Mouse (Mus musculus) CH12.LX (cell line): ENCODE measurements around the gene Lmf2. TPM values are rescaled to one million over a fixed set of nuclear protein-coding genes. Genes with fewer than 3 reads are reported as not detected.

Experiments
- DNase-seq: peaks from one replicate; pipeline ENCODE4 v3.0.0-alpha.2; 2013; ENCODE audit errors: extremely low read depth
- H3K27ac ChIP-seq: 2 replicates; pipeline ENCODE4 v1.5.1; 2012; ENCODE audit warnings: low read depth, mild to moderate bottlenecking, control low read depth, moderate library complexity; ENCODE audit not compliant: insufficient read depth
- H3K27me3 ChIP-seq: replicated peaks from 2 replicates; pipeline ENCODE3; 2012; ENCODE audit warnings: inconsistent platforms
- H3K36me3 ChIP-seq, 2 experiments: replicated peaks in 1 of 2; 2 replicates each; pipeline versions ENCODE3 to v1.6.1; 2012; ENCODE audit warnings: inconsistent platforms in 1 of 2, low read length in 1 of 2, mild to moderate bottlenecking in 1 of 2, mixed read lengths in 1 of 2, moderate library complexity in 1 of 2; ENCODE audit not compliant: control insufficient read depth in 1 of 2, insufficient read depth in 1 of 2
- H3K4me1 ChIP-seq, 2 experiments: 2 replicates each; pipeline ENCODE4 v1.6.1; 2012; ENCODE audit warnings: inconsistent platforms in 1 of 2, moderate library complexity in 1 of 2; ENCODE audit not compliant: insufficient read depth in 2 of 2, control insufficient read depth in 1 of 2
- H3K4me2 ChIP-seq: 2 replicates; pipeline ENCODE4 v1.6.1; 2012; ENCODE audit warnings: low read depth, mild to moderate bottlenecking, control low read depth; ENCODE audit not compliant: poor library complexity, insufficient read depth, severe bottlenecking
- H3K4me3 ChIP-seq, 3 experiments: fragments of 150-350 bp in 1 of 3; sonication (generic) in 1 of 3; replicated peaks in 1 of 3; 2 replicates each; pipeline versions ENCODE3 to v1.5.1; 2011 to 2012; ENCODE audit warnings: low read depth in 2 of 3, low read length in 2 of 3, mild to moderate bottlenecking in 2 of 3, moderate library complexity in 2 of 3, control low read depth in 1 of 3, improper control_type of control experiment in 1 of 3, inconsistent platforms in 1 of 3, mixed read lengths in 1 of 3; ENCODE audit not compliant: poor library complexity in 1 of 3
- H3K79me2 ChIP-seq: replicated peaks from 2 replicates; pipeline ENCODE4 v1.6.1; 2012; ENCODE audit warnings: mild to moderate bottlenecking, moderate library complexity; ENCODE audit not compliant: control insufficient read depth, poor library complexity, insufficient read depth, severe bottlenecking; ENCODE audit errors: extremely low read depth
- H3K9ac ChIP-seq: 2 replicates; pipeline ENCODE4 v1.6.1; 2012; ENCODE audit warnings: low read depth, mild to moderate bottlenecking, control low read depth, moderate library complexity; ENCODE audit not compliant: insufficient read depth
- H3K9me3 ChIP-seq: replicated peaks from 2 replicates; pipeline ENCODE3; 2012; ENCODE audit warnings: low read length, inconsistent platforms, mixed read lengths
- BHLHE40 ChIP-seq: IDR thresholded peaks from 2 replicates; pipeline ENCODE4 v1.6.1; 2011; ENCODE audit warnings: mild to moderate bottlenecking, low read depth, low read length, improper control_type of control experiment
- CHD1 ChIP-seq: IDR thresholded peaks from 2 replicates; pipeline ENCODE4 v1.6.1; 2012; ENCODE audit warnings: low read depth, low read length, improper control_type of control experiment, inconsistent platforms
- CHD2 ChIP-seq: IDR thresholded peaks from 2 replicates; pipeline ENCODE4 v1.6.1; 2011; ENCODE audit warnings: low read length, improper control_type of control experiment
- CTCF ChIP-seq, 2 experiments: IDR thresholded peaks in 1 of 2; conservative IDR thresholded peaks in 1 of 2; 2 replicates each; pipeline ENCODE4 v1.5.1; 2011 to 2012; ENCODE audit warnings: low read depth in 2 of 2, low read length in 2 of 2, improper control_type of control experiment in 1 of 2, inconsistent platforms in 1 of 2, mild to moderate bottlenecking in 1 of 2, moderate library complexity in 1 of 2
- ELF1 ChIP-seq: IDR thresholded peaks from 2 replicates; pipeline ENCODE4 v1.6.1; 2014; ENCODE audit warnings: low read depth, mild to moderate bottlenecking, inconsistent platforms, low read length, improper control_type of control experiment
- EP300 ChIP-seq: IDR thresholded peaks from 2 replicates; pipeline ENCODE4 v1.6.1; 2011; ENCODE audit warnings: low read length, improper control_type of control experiment
- ETS1 ChIP-seq: conservative IDR thresholded peaks from 2 replicates; pipeline ENCODE4 v1.6.1; 2012; ENCODE audit warnings: low read depth, mild to moderate bottlenecking, inconsistent platforms, low read length, improper control_type of control experiment, moderate library complexity
- GABPA ChIP-seq: IDR thresholded peaks from 2 replicates; pipeline ENCODE4 v1.6.1; 2012; ENCODE audit warnings: low read depth, low read length, improper control_type of control experiment, inconsistent platforms; ENCODE audit not compliant: insufficient replicate concordance
- HCFC1 ChIP-seq: IDR thresholded peaks from 2 replicates; pipeline ENCODE4 v1.6.1; 2012; ENCODE audit warnings: low read depth, mild to moderate bottlenecking, inconsistent platforms, low read length, improper control_type of control experiment
- IRF4 ChIP-seq: IDR thresholded peaks from 2 replicates; pipeline ENCODE4 v1.6.1; 2014; ENCODE audit warnings: low read depth, mild to moderate bottlenecking, inconsistent platforms, low read length, improper control_type of control experiment
- JUN ChIP-seq: IDR thresholded peaks from 2 replicates; pipeline ENCODE4 v1.6.1; 2011; ENCODE audit warnings: low read depth, mild to moderate bottlenecking, low read length, improper control_type of control experiment, moderate library complexity; ENCODE audit not compliant: insufficient read depth
- JUND ChIP-seq: conservative IDR thresholded peaks from 2 replicates; pipeline ENCODE4 v1.6.1; 2011; ENCODE audit warnings: low read depth, low read length, improper control_type of control experiment
- KAT2A ChIP-seq: IDR thresholded peaks from 2 replicates; pipeline ENCODE4 v1.6.1; 2012; ENCODE audit warnings: low read length, improper control_type of control experiment, inconsistent platforms; ENCODE audit not compliant: insufficient replicate concordance
- MAFK ChIP-seq: IDR thresholded peaks from 2 replicates; pipeline ENCODE4 v1.6.1; 2011; ENCODE audit warnings: low read length, improper control_type of control experiment; ENCODE audit not compliant: insufficient replicate concordance
- MAX ChIP-seq: IDR thresholded peaks from 2 replicates; pipeline ENCODE4 v1.6.1; 2011; ENCODE audit warnings: low read length, improper control_type of control experiment
- MAZ ChIP-seq: IDR thresholded peaks from 2 replicates; pipeline ENCODE4 v1.6.1; 2012; ENCODE audit warnings: low read depth, mild to moderate bottlenecking, inconsistent platforms, low read length, improper control_type of control experiment, moderate library complexity
- MEF2A ChIP-seq: IDR thresholded peaks from 2 replicates; pipeline ENCODE4 v1.6.1; 2014; ENCODE audit warnings: low read depth, mild to moderate bottlenecking, inconsistent platforms, low read length, improper control_type of control experiment, borderline replicate concordance
- MXI1 ChIP-seq: IDR thresholded peaks from 2 replicates; pipeline ENCODE4 v1.6.1; 2011; ENCODE audit warnings: mild to moderate bottlenecking, low read depth, low read length, improper control_type of control experiment
- MYC ChIP-seq: IDR thresholded peaks from 2 replicates; pipeline ENCODE4 v1.6.1; 2011; ENCODE audit warnings: low read depth, mild to moderate bottlenecking, improper control_type of control experiment, low read length
- NELFE ChIP-seq: IDR thresholded peaks from 2 replicates; pipeline ENCODE4 v1.6.1; 2011; ENCODE audit warnings: low read depth, low read length, improper control_type of control experiment
- NRF1 ChIP-seq: IDR thresholded peaks from 2 replicates; pipeline ENCODE4 v1.6.1; 2014; ENCODE audit warnings: low read depth, mild to moderate bottlenecking, inconsistent platforms, low read length, improper control_type of control experiment, moderate library complexity
- PAX5 ChIP-seq: IDR thresholded peaks from 2 replicates; pipeline ENCODE4 v1.6.1; 2012; ENCODE audit warnings: low read length, inconsistent platforms, mixed read lengths
- POLR2A ChIP-seq: IDR thresholded peaks from 2 replicates; pipeline ENCODE4 v1.6.1; 2011; ENCODE audit warnings: low read depth, mild to moderate bottlenecking, improper control_type of control experiment, low read length
- POLR2AphosphoS2 ChIP-seq: IDR thresholded peaks from 2 replicates; pipeline ENCODE4 v1.6.1; 2011; ENCODE audit warnings: low read depth, low read length, improper control_type of control experiment
- RAD21 ChIP-seq: IDR thresholded peaks from 2 replicates; pipeline ENCODE4 v1.6.1; 2011; ENCODE audit warnings: low read depth, mild to moderate bottlenecking, low read length, improper control_type of control experiment, moderate library complexity
- RCOR1 ChIP-seq: conservative IDR thresholded peaks from 2 replicates; pipeline ENCODE4 v1.6.1; 2012; ENCODE audit warnings: low read depth, mild to moderate bottlenecking, inconsistent platforms, low read length, improper control_type of control experiment
- SIN3A ChIP-seq: IDR thresholded peaks from 2 replicates; pipeline ENCODE4 v1.6.1; 2012; ENCODE audit warnings: low read length, improper control_type of control experiment, inconsistent platforms
- SMC3 ChIP-seq: IDR thresholded peaks from 2 replicates; pipeline ENCODE4 v1.6.1; 2011; ENCODE audit warnings: low read depth, low read length, improper control_type of control experiment
- TBP ChIP-seq: conservative IDR thresholded peaks from 2 replicates; pipeline ENCODE4 v1.6.1; 2011; ENCODE audit warnings: low read depth, low read length, improper control_type of control experiment
- TCF12 ChIP-seq: IDR thresholded peaks from 2 replicates; pipeline ENCODE4 v1.6.1; 2014; ENCODE audit warnings: low read depth, mild to moderate bottlenecking, inconsistent platforms, low read length, improper control_type of control experiment
- UBTF ChIP-seq: IDR thresholded peaks from 2 replicates; pipeline ENCODE4 v1.6.1; 2012; ENCODE audit warnings: low read depth, mild to moderate bottlenecking, inconsistent platforms, low read length, improper control_type of control experiment, moderate library complexity
- USF1 ChIP-seq: IDR thresholded peaks from 2 replicates; pipeline ENCODE4 v1.6.1; 2014; ENCODE audit warnings: low read depth, mild to moderate bottlenecking, inconsistent platforms, low read length, improper control_type of control experiment
- USF2 ChIP-seq: conservative IDR thresholded peaks from 2 replicates; pipeline ENCODE4 v1.6.1; 2011; ENCODE audit warnings: low read depth, low read length, improper control_type of control experiment
- ZC3H11A ChIP-seq: IDR thresholded peaks from 2 replicates; pipeline ENCODE4 v1.6.1; 2012; ENCODE audit warnings: low read depth, mild to moderate bottlenecking, inconsistent platforms, low read length, improper control_type of control experiment
- ZKSCAN1 ChIP-seq: IDR thresholded peaks from 2 replicates; pipeline ENCODE4 v1.6.1; 2012; ENCODE audit warnings: low read depth, inconsistent platforms, low read length, improper control_type of control experiment, borderline replicate concordance
- ZMIZ1 ChIP-seq: IDR thresholded peaks from 2 replicates; pipeline ENCODE4 v1.6.1; 2012; ENCODE audit warnings: low read depth, mild to moderate bottlenecking, inconsistent platforms, low read length, improper control_type of control experiment
- ZNF384 ChIP-seq: IDR thresholded peaks from 2 replicates; pipeline ENCODE4 v1.6.1; 2012; ENCODE audit warnings: low read depth, low read length, improper control_type of control experiment, inconsistent platforms
- dilution Hi-C: fragments of 300-500 bp; cut with MboI; formaldehyde crosslinking; loops from 2 replicates; pipeline ENCODE4 v1.14.3; 2020; ENCODE audit warnings: low sequenced_read_pairs; ENCODE audit not compliant: extremely low pct_unique_long_range_greater_than_20kb, extremely low pct_ligation_motif_present
- in situ Hi-C: fragments of 300-500 bp; cut with MboI; formaldehyde crosslinking; loops from 3 replicates; pipeline ENCODE4 v1.14.3; 2019; ENCODE audit warnings: low sequenced_read_pairs, low pct_ligation_motif_present, low pct_unique_long_range_greater_than_20kb, mixed read lengths
- polyA plus RNA-seq: library from polyadenylated mRNA; unstranded; fragments of >175 nt; gene quantifications from 2 replicates; pipeline ENCODE4 v1.2.1, GENCODE M21; 2012; ENCODE audit warnings: low read depth; ENCODE audit not compliant: insufficient read length
- total RNA-seq, 2 experiments: library from RNA; depleted of rRNA; stranded (reverse); fragments of 300-350 nt in 1 of 2; fragments of >200 nt in 1 of 2; gene quantifications; 2 replicates each; pipeline ENCODE4 v1.2.3; 2012 to 2014

The Lmf2 gene
- total RNA-seq (2012; rRNA removed) (18.5 and 18.8 TPM in 2 replicates), total RNA-seq (2014; rRNA removed) (9.1 and 9.9 TPM in 2 replicates), polyA plus RNA-seq (28.2 and 36.2 TPM in 2 replicates)

DNA sequence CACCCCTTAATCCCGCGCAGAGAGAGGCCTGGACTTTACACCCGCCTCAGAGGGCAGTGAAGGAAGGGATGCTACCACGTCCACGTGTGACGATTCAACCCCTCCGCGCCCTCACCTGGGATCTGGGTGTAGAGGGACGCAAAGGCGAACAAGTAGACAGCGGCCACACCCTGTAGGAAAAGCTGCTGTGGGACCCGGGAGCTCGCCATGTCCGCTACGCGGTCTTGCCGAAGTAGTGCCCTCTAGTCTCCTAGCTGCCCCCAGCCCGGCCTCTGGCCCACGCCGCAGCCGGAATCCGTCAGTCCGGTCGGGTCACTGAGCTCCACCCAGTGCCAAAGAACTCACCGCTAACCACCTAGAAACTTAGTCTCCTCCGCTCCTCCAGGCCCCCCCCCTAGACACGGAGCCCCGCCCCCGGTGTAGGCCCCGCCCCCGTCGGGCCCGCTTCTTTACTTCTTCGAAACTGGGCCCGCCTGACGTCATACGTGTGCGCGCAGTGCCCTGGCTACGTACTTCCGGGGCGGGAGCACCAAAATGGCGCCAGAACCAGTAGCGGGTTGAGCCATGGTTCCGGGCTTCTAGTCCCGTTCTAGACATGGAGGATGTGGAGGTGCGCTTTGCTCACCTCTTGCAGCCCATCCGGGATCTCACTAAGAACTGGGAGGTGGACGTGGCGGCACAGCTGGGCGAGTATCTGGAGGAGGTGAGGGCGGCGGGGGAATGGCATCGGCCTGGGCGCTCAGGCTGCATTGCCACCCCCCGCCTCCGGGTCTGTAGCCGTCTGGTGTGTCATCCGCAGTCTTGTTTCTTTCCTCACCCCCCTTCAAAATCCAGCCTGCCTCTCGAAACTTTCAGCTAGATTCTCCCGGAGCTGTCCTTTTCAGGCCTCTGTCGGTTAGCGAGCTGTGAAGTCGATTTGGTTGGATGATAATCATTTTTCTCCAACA lies at the start of gene Lmf2, which contains the start of gene Ncaph2:
TSS of gene Lmf2 (minus strand) at position 419 of the 947 bp plus-strand sequence.
TSS of gene Ncaph2 (plus strand) at position 479 of the 947 bp plus-strand sequence.
- peaks cover 45 to 63% of the 10 kb centered on the region in 2 experiments for H3K36me3 ChIP-seq
- dilution Hi-C loops (no loop called here), in situ Hi-C loops (loop anchor here (25.0 kb wide), 1 partner anchor 243 kb away; the partner anchor contains the start of gene Tubgcp6)
- H3K4me1 ChIP-seq: peaks cover 15 to 41% of the 10 kb centered on the region in 2 experiments
- peaks cover 55% of the 10 kb centered on the region for H3K79me2 ChIP-seq
- DNase-seq: peak; percentile 97
- peak within 1 kb of the TSS; percentile 89 for H3K4me2 ChIP-seq
- H3K9ac ChIP-seq: peak within 1 kb of the TSS; percentile 85
- peak within 1 kb of the TSS; percentile 85 to 92 (median 88) for H3K4me3 ChIP-seq
- H3K27me3 ChIP-seq: no peaks in the 10 kb centered on the region
- H3K9me3 ChIP-seq: no peaks in the 10 kb centered on the region
- peak within 1 kb of the TSS; percentile 61 for H3K27ac ChIP-seq
- TF ChIP-seq JUND (no peak), MEF2A (no peak), JUN (no peak), CHD2 (0 out of 2 replicates have a peak, but pooled peaks have one; percentile 7), MAZ (peak; percentile 77; the same call in 1 of the 2 replicates), SIN3A (peak; percentile 94), POLR2AphosphoS2 (no peak), CHD1 (no peak), USF2 (no peak), NRF1 (peak; percentile 62; the same call in 1 of the 2 replicates), GABPA (peak; percentile 56), SMC3 (no peak), PAX5 (no peak), POLR2A (peak; percentile 92), KAT2A (peak; percentile 90), NELFE (peak; percentile 80), UBTF (0 out of 2 replicates have a peak, but pooled peaks have one; percentile 40), CTCF (conservative IDR thresholded peaks at IDR 0.05 in 1 of 2, IDR thresholded peaks at IDR 0.05 in 1 of 2; ENCODE audit: low read depth in 2 of 2, low read length in 2 of 2) (no peak), ZMIZ1 (peak; percentile 79), MXI1 (peak; percentile 83), ZNF384 (no peak; the same call in 1 of the 2 replicates), IRF4 (peak; percentile 78), ELF1 (peak; percentile 83), MAX (peak; percentile 41; the same call in 1 of the 2 replicates), TCF12 (peak; percentile 88), BHLHE40 (0 out of 2 replicates have a peak, but pooled peaks have one; percentile 17), MAFK (no peak), EP300 (no peak), MYC (peak; percentile 71; the same call in 1 of the 2 replicates), ZKSCAN1 (no peak), TBP (0 out of 2 replicates have a peak, but pooled peaks have one; percentile 50), ZC3H11A (no peak), HCFC1 (peak; percentile 88), RAD21 (no peak), RCOR1 (no peak), USF1 (no peak), ETS1 (peak; percentile 22; the same call in 1 of the 2 replicates)
